Mouse (Mus musculus) midbrain, embryonic 15.5 days (tissue): ENCODE data around the gene Tas2r134. TPM values are rescaled to one million over a fixed set of nuclear protein-coding genes. Genes with fewer than 3 reads are reported as not detected.

Experiments used
- ATAC-seq: fragments of 200-750 bp; cut with Nextera tagmentation; replicated peaks from 2 replicates; pipeline ENCODE4 v1.8.0; 2017; ENCODE audit warnings: moderate TSS enrichment
- H3K27ac ChIP-seq: fragments of 300-500 bp; sonication (generic); 2 replicates; pipeline ENCODE4 v1.5.1; 2015; ENCODE audit warnings: mild to moderate bottlenecking, inconsistent platforms
- H3K27me3 ChIP-seq: fragments of 300-500 bp; sonication (generic); replicated peaks from 2 replicates; pipeline ENCODE4 v1.6.1; 2015; ENCODE audit warnings: inconsistent platforms
- H3K36me3 ChIP-seq: fragments of 300-500 bp; sonication (generic); replicated peaks from 2 replicates; pipeline ENCODE4 v1.6.1; 2015; ENCODE audit warnings: inconsistent platforms
- H3K4me1 ChIP-seq: fragments of 300-500 bp; sonication (generic); 2 replicates; pipeline ENCODE4 v1.6.1; 2015; ENCODE audit warnings: inconsistent platforms
- H3K4me2 ChIP-seq: fragments of 300-500 bp; sonication (generic); 2 replicates; pipeline ENCODE4 v1.6.1; 2015; ENCODE audit warnings: inconsistent platforms, mild to moderate bottlenecking, moderate library complexity
- H3K4me3 ChIP-seq: fragments of 300-500 bp; sonication (generic); 2 replicates; pipeline ENCODE4 v1.5.1; 2015; ENCODE audit warnings: mild to moderate bottlenecking, inconsistent platforms
- H3K9ac ChIP-seq: fragments of 300-500 bp; sonication (generic); 2 replicates; pipeline ENCODE4 v1.6.1; 2015; ENCODE audit warnings: mild to moderate bottlenecking, inconsistent platforms
- H3K9me3 ChIP-seq: fragments of 300-500 bp; sonication (generic); 2 replicates; pipeline ENCODE4 v1.6.1; 2016; ENCODE audit warnings: inconsistent platforms
- WGBS: fragments of 180-500 bp; shearing (Covaris S2); methylation state at CpG from one replicate; pipeline ENCODE4 v1.1.7; 2015; ENCODE audit warnings: mixed read lengths; 5-methylcytosine and 5-hydroxymethylcytosine counted together
- polyA plus RNA-seq: library from polyadenylated mRNA; unstranded; fragments of >200 nt; fragmentation: Nextera tagmentation; extraction: Ambion mirVana; gene quantifications from 2 replicates; pipeline ENCODE4 v1.2.1, GENCODE M21; 2015

Gene Tas2r134
- polyA plus RNA-seq, 1 experiment from 2014 or later, result not detected

DNA sequence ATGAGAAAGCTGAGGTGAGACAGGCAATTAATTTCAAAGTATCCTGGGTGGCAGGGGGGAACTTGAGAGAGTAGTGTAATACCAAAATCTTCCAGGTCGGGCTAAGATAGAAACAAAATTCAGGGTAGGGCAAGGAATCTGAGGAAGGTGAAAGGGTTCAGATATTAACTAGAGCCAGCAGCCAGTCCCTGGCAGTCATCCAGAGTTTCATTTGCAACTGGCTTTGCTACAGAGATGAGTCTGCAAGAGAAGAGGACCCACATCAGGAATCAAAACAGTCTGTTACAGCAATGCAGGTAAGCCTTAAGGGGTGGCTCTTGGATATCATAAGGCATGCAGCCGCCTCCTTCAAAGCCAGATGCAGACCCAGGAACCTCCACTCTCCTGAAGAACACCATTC, 47.0 kb downstream of the Tas2r134 start:
- no peaks in the 10 kb centered on the region for H3K27me3 ChIP-seq
- no peaks in the 10 kb centered on the region for H3K36me3 ChIP-seq
- no peaks in the 10 kb centered on the region for H3K9me3 ChIP-seq
- 86% methylated on average over 2 of the region's 2 CpGs for WGBS
- no peaks in the 10 kb centered on the region for H3K4me1 ChIP-seq
- no peak for ATAC-seq
- no peak overlapping the region for H3K4me2 ChIP-seq
- no peak overlapping the region for H3K4me3 ChIP-seq
- no peak overlapping the region for H3K27ac ChIP-seq
- H3K9ac ChIP-seq, result no peak overlapping the region
